Mouse (Mus musculus): ENCODE results near the gene Atp2b4. TPM values are rescaled to one million over a fixed set of nuclear protein-coding genes. Genes with fewer than 3 reads are reported as not detected.

Atp2b4 gene
- 7.2 and 8.5 TPM in 2 replicates for polyA plus RNA-seq (2015; fragmentation: Nextera tagmentation; extraction: Ambion mirVana)

GRCm38 (mm10) chr1:133800948-133801393 is at the start of gene Atp2b4:
Gene Atp2b4 (minus strand): TSS chr1:133801041.
- peak; percentile 88 for ATAC-seq (replicated peaks; ENCODE audit: low FRiP score)
- Histone ChIP-seq H3K27ac (peak within 1 kb of the TSS; percentile 37), H3K36me3 (no peaks in the 10 kb centered on the region), H3K27me3 (0 out of 2 replicates have a peak, but pooled peaks cover 9% of the 10 kb centered on the region), H3K9me3 (replicated peaks) (no peaks in the 10 kb centered on the region), H3K4me2 (peak within 1 kb of the TSS; percentile 92), H3K9ac (peak within 1 kb of the TSS; percentile 47), H3K4me1 (peaks cover 49% of the 10 kb centered on the region), H3K4me3 (replicated peaks) (peak within 1 kb of the TSS; percentile 57)
- 0% methylated on average over 16 of the region's 16 CpGs for WGBS

- Histone ChIP-seq H3K27me3 (peaks cover 4% of the 10 kb centered on the region; the same call in 1 of the 2 replicates), H3K4me3 (replicated peaks) (no peak overlapping the region), H3K9ac (no peak overlapping the region), H3K4me2 (no peak overlapping the region), H3K27ac (no peak overlapping the region), H3K9me3 (replicated peaks) (no peaks in the 10 kb centered on the region), H3K4me1 (peaks cover 41% of the 10 kb centered on the region), H3K36me3 (no peaks in the 10 kb centered on the region)
- 17% methylated on average over 9 of the region's 9 CpGs for WGBS
- no peak for ATAC-seq (replicated peaks; ENCODE audit: low FRiP score)
Observed at GRCm38 (mm10) chr1:133844734-133845133, 43.9 kb upstream of the Atp2b4 start.

- Histone ChIP-seq H3K4me3 (replicated peaks) (no peak overlapping the region), H3K4me2 (no peak overlapping the region), H3K9me3 (replicated peaks) (no peaks in the 10 kb centered on the region), H3K36me3 (no peaks in the 10 kb centered on the region), H3K27ac (no peak overlapping the region), H3K9ac (no peak overlapping the region), H3K4me1 (peaks cover 41% of the 10 kb centered on the region), H3K27me3 (peaks cover 4% of the 10 kb centered on the region; the same call in 1 of the 2 replicates)
- 93% methylated on average over 6 of the region's 6 CpGs for WGBS
- ATAC-seq (replicated peaks; ENCODE audit: low FRiP score): no peak
Observed at GRCm38 (mm10) chr1:133843900-133844299, 43.1 kb upstream of the Atp2b4 start.

GRCm38 (mm10) chr1:133843370-133843769 is 42.5 kb upstream of the Atp2b4 start:
- Histone ChIP-seq H3K9me3 (replicated peaks) (no peaks in the 10 kb centered on the region), H3K9ac (no peak overlapping the region), H3K36me3 (no peaks in the 10 kb centered on the region), H3K4me3 (replicated peaks) (no peak overlapping the region), H3K27me3 (peaks cover 4% of the 10 kb centered on the region; the same call in 1 of the 2 replicates), H3K27ac (no peak overlapping the region), H3K4me2 (no peak overlapping the region), H3K4me1 (peaks cover 41% of the 10 kb centered on the region)
- ATAC-seq (replicated peaks; ENCODE audit: low FRiP score): peak; percentile 59; the same call in 1 of the 2 replicates
- WGBS: 28% methylated on average over 4 of the region's 4 CpGs

- H3K27me3 ChIP-seq: peaks cover 4% of the 10 kb centered on the region; the same call in 1 of the 2 replicates
- WGBS: 52% methylated on average over 11 of the region's 11 CpGs
- H3K9ac ChIP-seq: no peak overlapping the region
- H3K4me1 ChIP-seq: peaks cover 41% of the 10 kb centered on the region
- H3K9me3 ChIP-seq (replicated peaks): no peaks in the 10 kb centered on the region
- no peak overlapping the region for H3K27ac ChIP-seq
- ATAC-seq (replicated peaks; ENCODE audit: low FRiP score): no peak
- H3K4me3 ChIP-seq (replicated peaks): no peak overlapping the region
- H3K36me3 ChIP-seq: no peaks in the 10 kb centered on the region
- H3K4me2 ChIP-seq: no peak overlapping the region
Observed at GRCm38 (mm10) chr1:133842074-133842725, 41.4 kb upstream of the Atp2b4 start.

- Histone ChIP-seq H3K27me3 (peaks cover 4% of the 10 kb centered on the region; the same call in 1 of the 2 replicates), H3K4me1 (peaks cover 41% of the 10 kb centered on the region), H3K36me3 (no peaks in the 10 kb centered on the region), H3K27ac (no peak overlapping the region), H3K9me3 (replicated peaks) (no peaks in the 10 kb centered on the region), H3K4me3 (replicated peaks) (no peak overlapping the region), H3K9ac (no peak overlapping the region), H3K4me2 (no peak overlapping the region)
- ATAC-seq (replicated peaks; ENCODE audit: low FRiP score): no peak
- WGBS: 88% methylated on average over 15 of the region's 15 CpGs
Observed at GRCm38 (mm10) chr1:133841171-133841926, 40.5 kb upstream of the Atp2b4 start.

GRCm38 (mm10) chr1:133840530-133840929 is 39.7 kb upstream of the Atp2b4 start:
- H3K9me3 ChIP-seq (replicated peaks): no peaks in the 10 kb centered on the region
- H3K9ac ChIP-seq: no peak overlapping the region
- no peak overlapping the region for H3K27ac ChIP-seq
- no peak overlapping the region for H3K4me3 ChIP-seq (replicated peaks)
- 41% methylated on average over 12 of the region's 12 CpGs for WGBS
- H3K36me3 ChIP-seq: no peaks in the 10 kb centered on the region
- H3K27me3 ChIP-seq: peaks cover 4% of the 10 kb centered on the region; the same call in 1 of the 2 replicates
- no peak overlapping the region for H3K4me2 ChIP-seq
- ATAC-seq (replicated peaks; ENCODE audit: low FRiP score): peak; percentile 21; the same call in 1 of the 2 replicates
- H3K4me1 ChIP-seq: peaks cover 41% of the 10 kb centered on the region

- Histone ChIP-seq H3K27me3 (0 out of 2 replicates have a peak, but pooled peaks cover 2% of the 10 kb centered on the region), H3K27ac (0 out of 2 replicates have a peak overlapping the region, but pooled peaks have one; percentile 14), H3K9ac (no peak overlapping the region), H3K36me3 (no peaks in the 10 kb centered on the region), H3K9me3 (replicated peaks) (no peaks in the 10 kb centered on the region), H3K4me1 (peaks cover 15% of the 10 kb centered on the region), H3K4me2 (no peak overlapping the region), H3K4me3 (replicated peaks) (no peak overlapping the region)
- 71% methylated on average over 6 of the region's 6 CpGs for WGBS
- ATAC-seq (replicated peaks; ENCODE audit: low FRiP score): peak; percentile 29; the same call in 1 of the 2 replicates
Observed at GRCm38 (mm10) chr1:133834309-133834708, 33.5 kb upstream of the Atp2b4 start.

- H3K4me2 ChIP-seq: no peak overlapping the region
- 0 out of 2 replicates have a peak, but pooled peaks cover 2% of the 10 kb centered on the region for H3K27me3 ChIP-seq
- H3K9me3 ChIP-seq (replicated peaks): no peaks in the 10 kb centered on the region
- 64% methylated on average over 5 of the region's 5 CpGs for WGBS
- no peaks in the 10 kb centered on the region for H3K36me3 ChIP-seq
- H3K9ac ChIP-seq: no peak overlapping the region
- peaks cover 15% of the 10 kb centered on the region for H3K4me1 ChIP-seq
- no peak overlapping the region for H3K4me3 ChIP-seq (replicated peaks)
- H3K27ac ChIP-seq: no peak overlapping the region
- no peak for ATAC-seq (replicated peaks; ENCODE audit: low FRiP score)
Observed at GRCm38 (mm10) chr1:133832781-133833180, 31.9 kb upstream of the Atp2b4 start.

GRCm38 (mm10) chr1:133826193-133826592 is 25.4 kb upstream of the Atp2b4 start:
- Histone ChIP-seq H3K27me3 (no peaks in the 10 kb centered on the region), H3K4me3 (replicated peaks) (no peak overlapping the region), H3K9ac (no peak overlapping the region), H3K4me2 (no peak overlapping the region), H3K4me1 (peaks cover 26% of the 10 kb centered on the region), H3K27ac (peak overlapping the region; percentile 79), H3K9me3 (replicated peaks) (no peaks in the 10 kb centered on the region), H3K36me3 (no peaks in the 10 kb centered on the region)
- WGBS: 58% methylated on average over 7 of the region's 7 CpGs
- ATAC-seq (replicated peaks; ENCODE audit: low FRiP score): no peak

GRCm38 (mm10) chr1:133825543-133825942 is 24.7 kb upstream of the Atp2b4 start:
- Histone ChIP-seq H3K36me3 (no peaks in the 10 kb centered on the region), H3K27ac (peak overlapping the region; percentile 79), H3K9me3 (replicated peaks) (no peaks in the 10 kb centered on the region), H3K4me1 (peaks cover 32% of the 10 kb centered on the region), H3K4me2 (no peak overlapping the region), H3K9ac (no peak overlapping the region), H3K27me3 (no peaks in the 10 kb centered on the region), H3K4me3 (replicated peaks) (no peak overlapping the region)
- peak; percentile 95 for ATAC-seq (replicated peaks; ENCODE audit: low FRiP score)
- 22% methylated on average over 8 of the region's 8 CpGs for WGBS

- no peak overlapping the region for H3K4me3 ChIP-seq (replicated peaks)
- H3K9me3 ChIP-seq (replicated peaks): no peaks in the 10 kb centered on the region
- H3K9ac ChIP-seq: no peak overlapping the region
- H3K4me1 ChIP-seq: peaks cover 32% of the 10 kb centered on the region
- peak overlapping the region; percentile 79 for H3K27ac ChIP-seq
- ATAC-seq (replicated peaks; ENCODE audit: low FRiP score): peak; percentile 5; the same call in 1 of the 2 replicates
- no peak overlapping the region for H3K4me2 ChIP-seq
- WGBS: 49% methylated on average over 2 of the region's 2 CpGs
- no peaks in the 10 kb centered on the region for H3K36me3 ChIP-seq
- no peaks in the 10 kb centered on the region for H3K27me3 ChIP-seq
Observed at GRCm38 (mm10) chr1:133825140-133825539, 24.3 kb upstream of the Atp2b4 start.
